Mouse (Mus musculus) stomach, embryonic 14.5 days (tissue): ENCODE data around the gene Fam8a1. TPM values are rescaled to one million over a fixed set of nuclear protein-coding genes. Genes with fewer than 3 reads are reported as not detected.

Experiments used
- ATAC-seq: fragments of 200-750 bp; cut with Nextera tagmentation; 2 replicates; pipeline ENCODE4 v1.8.0; 2017; ENCODE audit warnings: low read depth, moderate TSS enrichment; ENCODE audit not compliant: insufficient number of reproducible peaks, insufficient read depth, low FRiP score
- H3K27ac ChIP-seq: fragments of 300-500 bp; sonication (generic); 2 replicates; pipeline ENCODE4 v1.5.1; 2014; ENCODE audit warnings: mild to moderate bottlenecking, low read length, moderate library complexity, mixed read lengths
- H3K27me3 ChIP-seq: fragments of 300-500 bp; sonication (generic); 2 replicates; pipeline ENCODE4 v1.6.1; 2014; ENCODE audit warnings: low read length, control low read depth, mixed read lengths; ENCODE audit not compliant: control insufficient read depth, insufficient read depth
- H3K36me3 ChIP-seq: fragments of 300-500 bp; sonication (generic); 2 replicates; pipeline ENCODE4 v1.6.1; 2014; ENCODE audit warnings: mild to moderate bottlenecking, control low read depth, low read length, moderate library complexity, mixed read lengths; ENCODE audit not compliant: control insufficient read depth, insufficient read depth
- H3K4me1 ChIP-seq: fragments of 300-500 bp; sonication (generic); 2 replicates; pipeline ENCODE4 v1.6.1; 2014; ENCODE audit warnings: low read length, control low read depth, mixed read lengths; ENCODE audit not compliant: control insufficient read depth, insufficient read depth
- H3K4me2 ChIP-seq: fragments of 300-500 bp; sonication (generic); replicated peaks from 2 replicates; pipeline ENCODE4 v1.6.1; 2014; ENCODE audit warnings: low read depth, low read length, control low read depth
- H3K4me3 ChIP-seq: fragments of 300-500 bp; sonication (generic); 2 replicates; pipeline ENCODE4 v1.5.1; 2014; ENCODE audit warnings: low read depth, low read length, control low read depth
- H3K9ac ChIP-seq: fragments of 300-500 bp; sonication (generic); replicated peaks from 2 replicates; pipeline ENCODE4 v1.6.1; 2014; ENCODE audit warnings: low read depth, mild to moderate bottlenecking, control low read depth, low read length, moderate library complexity, mixed read lengths
- H3K9me3 ChIP-seq: fragments of 300-500 bp; sonication (generic); 2 replicates; pipeline ENCODE4 v1.6.1; 2016; ENCODE audit warnings: low read depth, low read length, control low read depth; ENCODE audit not compliant: control insufficient read depth
- WGBS: fragments of 180-500 bp; shearing (Covaris S2); extraction: QIAGEN DNeasy Blood & Tissue Kit; methylation state at CpG from one replicate; pipeline ENCODE4 v1.1.7; 2014; 5-methylcytosine and 5-hydroxymethylcytosine counted together
- polyA plus RNA-seq: library from polyadenylated mRNA; unstranded; fragments of >200 nt; fragmentation: Nextera tagmentation; extraction: Ambion mirVana; gene quantifications from 2 replicates; pipeline ENCODE4 v1.2.1, GENCODE M21; 2014

Fam8a1 gene
- polyA plus RNA-seq, 1 experiment from 2014 or later = 9.9 TPM

DNA sequence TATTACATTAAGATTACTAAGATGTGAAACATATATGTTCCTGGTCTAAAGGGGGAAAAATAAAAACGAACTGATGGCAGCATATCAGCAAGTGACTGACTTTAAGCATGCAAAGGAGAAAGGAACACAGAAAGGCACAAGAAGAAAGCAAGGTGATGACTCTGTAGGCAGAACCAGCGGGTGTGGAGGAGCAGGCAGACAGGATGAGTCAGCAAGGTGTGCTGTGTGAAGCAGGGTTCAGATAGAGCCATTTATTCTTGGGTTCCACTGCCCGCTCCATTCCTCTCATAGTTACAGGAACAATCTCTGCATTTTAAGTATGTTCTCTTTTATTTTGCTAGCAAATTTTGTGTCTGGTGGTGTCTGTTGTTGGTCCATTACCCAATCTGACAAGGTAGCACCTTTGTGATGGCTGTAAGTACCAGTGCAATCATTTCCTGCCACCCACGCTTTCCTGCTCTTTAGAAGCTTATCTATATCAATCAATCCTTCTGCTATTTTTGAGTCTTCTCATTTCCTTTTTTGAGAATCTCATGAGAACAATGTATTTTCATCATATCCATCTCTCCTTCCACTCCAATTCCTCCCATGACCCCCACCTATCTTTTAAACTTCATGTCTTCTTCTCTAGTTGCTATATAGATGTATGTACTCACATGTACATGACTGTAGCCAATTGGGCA lies 21.4 kb downstream of the Fam8a1 start:
- no peak overlapping the region for H3K4me2 ChIP-seq
- no peaks in the 10 kb centered on the region for H3K9me3 ChIP-seq
- peaks cover 51% of the 10 kb centered on the region for H3K36me3 ChIP-seq
- no peaks in the 10 kb centered on the region for H3K4me1 ChIP-seq
- no peak overlapping the region for H3K4me3 ChIP-seq
- WGBS = 80% methylated on average over 4 of the region's 4 CpGs
- H3K27me3 ChIP-seq = no peaks in the 10 kb centered on the region
- no peak overlapping the region for H3K9ac ChIP-seq
- no peak overlapping the region for H3K27ac ChIP-seq
- ATAC-seq = no peak

DNA sequence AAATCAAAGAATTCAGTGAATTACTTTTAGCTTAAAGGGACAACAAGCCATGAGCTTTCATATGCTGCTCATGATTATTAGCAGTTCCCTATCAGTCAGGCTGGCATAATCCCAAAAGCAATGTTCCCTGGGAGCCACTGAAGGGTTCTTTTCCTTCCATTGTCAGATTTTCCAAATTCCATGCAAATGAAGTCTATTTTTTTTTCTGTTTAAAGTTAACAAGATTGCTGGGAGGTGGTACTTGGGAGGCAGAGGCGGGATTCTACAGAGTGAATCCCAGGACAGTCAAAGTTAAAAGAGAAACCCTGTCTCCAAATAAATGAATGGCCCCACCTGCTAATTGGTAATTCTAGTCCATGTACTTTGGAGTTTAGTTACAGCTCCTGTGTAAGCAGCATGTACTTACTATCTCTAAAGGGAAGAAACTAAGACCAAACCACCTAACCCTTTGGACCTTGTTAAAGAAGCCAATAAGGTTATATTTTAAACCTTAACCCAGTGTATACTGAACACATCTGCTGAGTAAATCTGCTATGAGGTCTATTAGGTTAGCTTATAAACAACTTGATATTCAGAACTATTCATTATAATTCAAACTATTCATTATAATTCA lies 26.1 kb downstream of the Fam8a1 start:
- H3K9me3 ChIP-seq = no peaks in the 10 kb centered on the region
- H3K27ac ChIP-seq = no peak overlapping the region
- ATAC-seq = no peak
- no peak overlapping the region for H3K9ac ChIP-seq
- H3K4me1 ChIP-seq = no peaks in the 10 kb centered on the region
- 85% methylated on average over 1 of the region's 1 CpGs for WGBS
- no peaks in the 10 kb centered on the region for H3K27me3 ChIP-seq
- peaks cover 33% of the 10 kb centered on the region for H3K36me3 ChIP-seq
- no peak overlapping the region for H3K4me2 ChIP-seq
- no peak overlapping the region for H3K4me3 ChIP-seq

DNA sequence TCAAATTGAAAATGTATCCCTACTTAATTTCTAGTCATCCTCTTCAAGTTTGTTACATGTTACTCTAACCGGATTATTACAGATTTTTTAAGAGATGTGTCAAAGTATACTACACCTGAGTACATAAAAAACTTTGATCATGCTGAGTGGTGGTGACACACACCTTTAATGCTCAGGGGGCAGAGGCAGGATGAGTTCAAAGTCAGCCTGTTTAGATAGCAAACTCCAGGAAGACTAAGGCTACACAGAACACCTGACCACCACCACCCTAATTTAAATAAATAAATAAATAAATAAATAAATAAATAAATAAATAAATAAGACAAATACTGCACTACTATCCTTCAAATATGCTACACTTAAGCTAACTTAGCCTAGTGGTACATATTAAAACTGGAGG lies 26.6 kb downstream of the Fam8a1 start:
- Histone ChIP-seq H3K9me3 (no peaks in the 10 kb centered on the region), H3K36me3 (peaks cover 33% of the 10 kb centered on the region), H3K4me1 (no peaks in the 10 kb centered on the region), H3K4me3 (no peak overlapping the region), H3K27me3 (no peaks in the 10 kb centered on the region), H3K27ac (no peak overlapping the region), H3K9ac (no peak overlapping the region), H3K4me2 (no peak overlapping the region)
- no peak for ATAC-seq
- WGBS = 86% methylated on average over 1 of the region's 1 CpGs

DNA sequence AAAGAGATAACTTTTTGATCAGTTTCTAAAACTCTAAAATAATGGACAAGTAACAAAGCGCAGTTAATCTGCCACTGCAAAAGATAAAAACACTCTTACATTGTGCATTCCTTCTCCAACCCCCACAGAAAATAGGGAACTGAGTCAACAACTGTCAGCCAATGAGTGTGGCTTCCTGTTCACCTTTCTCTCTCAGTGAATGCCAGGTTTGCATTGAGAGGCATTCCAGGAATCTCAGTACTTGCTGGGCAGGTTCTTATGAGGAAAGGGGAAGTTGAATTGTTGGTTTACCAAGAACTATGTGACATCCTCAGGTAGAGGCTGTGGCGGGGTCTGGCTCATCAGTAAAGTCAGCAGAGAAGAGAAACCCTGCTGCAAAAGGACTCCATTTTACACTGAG lies 27.5 kb downstream of the Fam8a1 start:
- H3K36me3 ChIP-seq = peaks cover 33% of the 10 kb centered on the region
- H3K4me2 ChIP-seq = no peak overlapping the region
- no peaks in the 10 kb centered on the region for H3K9me3 ChIP-seq
- H3K4me3 ChIP-seq = no peak overlapping the region
- no peak for ATAC-seq
- 67% methylated on average over 2 of the region's 2 CpGs for WGBS
- no peak overlapping the region for H3K9ac ChIP-seq
- no peaks in the 10 kb centered on the region for H3K4me1 ChIP-seq
- no peaks in the 10 kb centered on the region for H3K27me3 ChIP-seq
- H3K27ac ChIP-seq = no peak overlapping the region

DNA sequence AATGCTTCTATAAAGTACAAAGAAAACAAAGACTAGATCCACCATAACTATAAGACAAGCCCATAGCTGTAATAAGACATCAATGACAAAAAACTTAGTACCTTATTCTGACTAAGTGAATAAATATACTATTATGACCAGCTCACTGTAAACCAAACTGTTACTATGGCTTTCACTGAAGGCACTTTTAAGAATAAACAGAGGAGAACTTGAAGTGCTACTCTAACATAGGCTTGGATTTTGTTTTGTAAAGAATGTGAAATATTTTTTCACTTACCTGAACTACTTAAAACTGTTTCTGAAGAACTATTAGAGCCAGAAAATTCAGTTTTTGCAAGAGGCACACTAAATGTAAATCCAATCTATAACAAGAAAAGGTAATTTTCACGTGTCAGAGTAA lies 30.1 kb downstream of the Fam8a1 start:
- Histone ChIP-seq H3K9me3 (no peaks in the 10 kb centered on the region), H3K36me3 (peaks cover 38% of the 10 kb centered on the region), H3K4me2 (no peak overlapping the region), H3K4me3 (no peak overlapping the region), H3K4me1 (no peaks in the 10 kb centered on the region), H3K9ac (no peak overlapping the region), H3K27me3 (no peaks in the 10 kb centered on the region), H3K27ac (no peak overlapping the region)
- WGBS = 94% methylated on average over 1 of the region's 1 CpGs
- ATAC-seq = no peak

DNA sequence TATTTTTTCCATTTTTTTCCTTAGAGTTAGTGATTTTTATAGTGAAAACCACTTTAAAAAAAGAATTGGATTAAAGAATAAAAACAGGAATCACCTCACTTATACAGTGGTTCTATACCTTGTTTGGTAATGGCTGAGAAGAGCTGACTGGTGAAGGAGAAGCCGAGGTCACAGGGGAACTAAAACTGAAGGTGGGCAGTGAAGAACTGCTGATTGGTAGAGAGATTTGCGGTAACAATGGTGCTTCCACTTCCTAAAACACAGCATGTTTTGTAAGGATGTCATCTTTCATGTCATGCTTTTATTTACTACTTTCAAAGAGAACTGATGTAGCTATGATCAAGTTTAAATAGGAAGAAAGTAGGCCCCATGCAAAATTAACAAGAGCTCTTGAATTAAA lies 32.2 kb downstream of the Fam8a1 start:
- Histone ChIP-seq H3K9me3 (no peaks in the 10 kb centered on the region), H3K36me3 (peaks cover 33% of the 10 kb centered on the region; the same call in 1 of the 2 replicates), H3K4me1 (no peaks in the 10 kb centered on the region), H3K9ac (no peak overlapping the region), H3K4me2 (no peak overlapping the region), H3K4me3 (no peak overlapping the region), H3K27me3 (no peaks in the 10 kb centered on the region), H3K27ac (no peak overlapping the region)
- 83% methylated on average over 2 of the region's 2 CpGs for WGBS
- ATAC-seq = no peak

DNA sequence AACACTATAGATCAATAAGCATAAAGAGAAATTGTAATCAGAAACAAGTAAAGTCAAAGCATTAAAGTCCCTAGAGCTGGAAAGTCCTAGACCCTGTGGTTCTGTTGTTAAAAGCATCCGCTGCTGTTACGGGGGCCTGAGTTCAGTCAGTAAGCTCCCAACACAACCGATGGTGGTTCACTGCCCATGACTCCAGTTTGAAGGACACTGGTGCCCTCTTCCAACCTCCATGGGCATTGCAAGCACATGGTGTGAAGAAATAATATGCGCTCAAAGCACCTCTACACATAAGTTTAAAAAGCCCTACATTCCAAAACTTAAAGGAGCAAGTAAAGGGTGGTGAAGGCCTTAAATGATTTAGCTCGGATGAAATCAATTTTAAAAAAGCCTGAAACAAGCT lies 33.8 kb downstream of the Fam8a1 start:
- Histone ChIP-seq H3K4me1 (no peaks in the 10 kb centered on the region), H3K27me3 (no peaks in the 10 kb centered on the region), H3K9me3 (no peaks in the 10 kb centered on the region), H3K4me3 (no peak overlapping the region), H3K36me3 (peaks cover 30% of the 10 kb centered on the region), H3K27ac (no peak overlapping the region), H3K9ac (no peak overlapping the region), H3K4me2 (no peak overlapping the region)
- 87% methylated on average over 5 of the region's 5 CpGs for WGBS
- ATAC-seq = no peak

DNA sequence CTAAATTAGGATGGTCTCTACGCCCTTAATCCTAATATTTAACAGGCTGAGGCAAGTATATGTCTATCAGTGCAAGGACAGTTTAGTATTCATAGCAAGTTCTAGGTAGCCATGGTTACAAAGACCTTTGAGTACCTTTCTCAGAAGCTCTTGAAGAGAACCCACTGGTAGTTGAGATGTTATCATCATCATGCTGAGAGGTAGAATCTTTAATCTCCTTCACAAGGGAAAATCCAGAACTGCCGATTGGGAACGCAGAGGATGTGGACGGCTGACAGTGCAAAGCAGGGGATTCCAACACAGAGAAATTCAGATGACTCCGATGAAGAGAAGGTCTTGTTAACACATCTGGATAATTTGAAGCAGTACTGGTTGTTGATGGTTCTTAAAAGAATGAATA lies 44.2 kb downstream of the Fam8a1 start:
- no peaks in the 10 kb centered on the region for H3K4me1 ChIP-seq
- peaks cover 52% of the 10 kb centered on the region for H3K36me3 ChIP-seq
- H3K9me3 ChIP-seq = no peaks in the 10 kb centered on the region
- ATAC-seq = no peak
- no peaks in the 10 kb centered on the region for H3K27me3 ChIP-seq
- H3K9ac ChIP-seq = no peak overlapping the region
- 92% methylated on average over 5 of the region's 5 CpGs for WGBS
- H3K4me3 ChIP-seq = no peak overlapping the region
- no peak overlapping the region for H3K4me2 ChIP-seq
- no peak overlapping the region for H3K27ac ChIP-seq
